Mouse (Mus musculus): ENCODE measurements at regions not wholly inside any gene's neighbourhood (a gene's known extent, or its start where the extent isn't known, plus 50 kb on each side); places are given as distances from the start of the nearest gene placed in this dataset.

DNA sequence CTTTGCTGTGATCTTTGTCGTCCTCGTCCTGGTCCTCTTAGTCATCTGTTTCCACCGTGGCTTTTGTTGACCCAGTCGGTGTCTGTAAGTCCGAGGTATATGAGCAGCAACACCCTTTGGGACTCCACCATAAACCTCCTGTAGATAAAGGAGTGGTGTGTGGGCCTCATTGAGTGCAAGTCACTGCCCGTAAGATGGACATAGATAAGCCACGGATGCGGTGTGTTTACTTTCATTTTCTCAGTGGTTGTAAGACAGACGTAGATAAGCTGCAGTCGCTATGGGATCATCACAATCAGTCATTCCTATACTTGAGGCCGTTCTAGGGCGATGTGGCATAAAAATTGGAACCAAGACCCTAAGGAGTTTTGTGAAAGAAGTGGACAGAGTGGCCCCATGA lies 271.6 kb upstream of the Vmn1r3 start:
- TF ChIP-seq CTCF (IDR thresholded peaks at IDR 0.05; ENCODE audit: borderline replicate concordance, extremely low read depth, insufficient read depth, insufficient read length) (no peak), POLR2A (IDR thresholded peaks at IDR 0.05; ENCODE audit: borderline replicate concordance, extremely low read depth, insufficient read depth, insufficient read length, poor library complexity, severe bottlenecking) (no peak)
